Mouse (Mus musculus) hindbrain, postnatal 0 days (tissue): ENCODE results near the gene Auts2. TPM values are rescaled to one million over a fixed set of nuclear protein-coding genes. Genes with fewer than 3 reads are reported as not detected.

ENCODE experiments used
- ATAC-seq: fragments of 200-750 bp; cut with Nextera tagmentation; 2 replicates; pipeline ENCODE4 v1.8.0; 2017; ENCODE audit warnings: mild to moderate bottlenecking, moderate TSS enrichment, moderate library complexity
- DNase-seq: peaks from one replicate; pipeline ENCODE4 v3.0.0-alpha.2; 2015; ENCODE audit warnings: low spot score
- H3K27ac ChIP-seq: fragments of 300-500 bp; sonication (generic); 2 replicates; pipeline ENCODE4 v1.5.1; 2014; ENCODE audit warnings: mild to moderate bottlenecking
- H3K27me3 ChIP-seq: fragments of 300-500 bp; sonication (generic); 2 replicates; pipeline ENCODE4 v1.6.1; 2014; ENCODE audit warnings: low read length, mixed read lengths; ENCODE audit not compliant: insufficient read depth
- H3K36me3 ChIP-seq: fragments of 300-500 bp; sonication (generic); 2 replicates; pipeline ENCODE4 v1.6.1; 2014; ENCODE audit warnings: low read length, mixed read lengths; ENCODE audit not compliant: insufficient read depth
- H3K4me1 ChIP-seq: fragments of 300-500 bp; sonication (generic); 2 replicates; pipeline ENCODE4 v1.6.1; 2014; ENCODE audit warnings: antibody characterized with exemption, low read length, mixed read lengths; ENCODE audit not compliant: insufficient read depth
- H3K4me2 ChIP-seq: fragments of 300-500 bp; sonication (generic); 2 replicates; pipeline ENCODE4 v1.6.1; 2014; ENCODE audit warnings: low read depth, mild to moderate bottlenecking, low read length, moderate library complexity, mixed read lengths
- H3K4me3 ChIP-seq: fragments of 300-500 bp; sonication (generic); 2 replicates; pipeline ENCODE4 v1.5.1; 2014; ENCODE audit warnings: low read length
- H3K9ac ChIP-seq: fragments of 300-500 bp; sonication (generic); replicated peaks from 2 replicates; pipeline ENCODE4 v1.6.1; 2014; ENCODE audit warnings: mild to moderate bottlenecking, low read length, moderate library complexity, mixed read lengths
- H3K9me3 ChIP-seq: fragments of 300-500 bp; sonication (generic); 2 replicates; pipeline ENCODE4 v1.6.1; 2016; ENCODE audit warnings: low read length, mixed read lengths
- CTCF ChIP-seq: IDR thresholded peaks from 2 replicates; pipeline ENCODE4 v1.5.1; 2016; ENCODE audit warnings: antibody characterized with exemption, control low read depth, low read depth
- WGBS: fragments of 180-500 bp; shearing (Covaris S2); extraction: QIAGEN DNeasy Blood & Tissue Kit; methylation state at CpG from one replicate; pipeline ENCODE4 v1.1.7; 2014; 5-methylcytosine and 5-hydroxymethylcytosine counted together
- polyA plus RNA-seq: library from polyadenylated mRNA; unstranded; fragments of >200 nt; fragmentation: Nextera tagmentation; extraction: Ambion mirVana; gene quantifications from 2 replicates; pipeline ENCODE4 v1.2.1, GENCODE M21; 2015
- total RNA-seq: library from RNA; depleted of rRNA; stranded (reverse); fragments of >200 nt; gene quantifications from 2 replicates; pipeline ENCODE4 v1.2.3, GENCODE M21; 2014

The Auts2 gene
- total and polyA plus RNA-seq, 2 experiments from 2014 or later = 39.3 to 54.9 TPM

DNA sequence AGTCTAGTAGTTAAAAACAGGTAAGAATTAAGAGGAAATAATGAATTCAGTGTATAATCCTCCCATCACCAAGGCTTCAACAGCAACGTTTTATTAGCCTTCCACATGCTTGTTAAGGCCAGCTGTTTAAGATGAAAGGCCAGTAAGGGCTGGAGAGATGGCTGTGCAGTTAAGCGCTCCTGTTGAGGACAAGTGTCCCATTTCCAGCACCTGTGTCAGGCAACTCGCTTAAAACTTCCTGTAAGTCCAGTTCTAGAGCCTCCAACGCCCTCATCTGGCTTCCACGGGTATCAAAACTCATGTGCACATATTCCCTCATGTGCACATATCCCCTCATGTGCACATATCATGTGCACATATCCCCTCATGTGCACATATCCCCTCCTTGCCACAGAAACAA, 41.1 kb downstream of the Auts2 start:
- 32% methylated on average over 5 of the region's 5 CpGs for WGBS
- TF ChIP-seq CTCF = no peak
- Histone ChIP-seq H3K4me3 (no peak overlapping the region), H3K36me3 (no peaks in the 10 kb centered on the region), H3K4me1 (no peaks in the 10 kb centered on the region), H3K27ac (no peak overlapping the region), H3K9me3 (no peaks in the 10 kb centered on the region), H3K4me2 (no peak overlapping the region), H3K27me3 (no peaks in the 10 kb centered on the region), H3K9ac (no peak overlapping the region)
- ATAC-seq = no peak
- no peak for DNase-seq

DNA sequence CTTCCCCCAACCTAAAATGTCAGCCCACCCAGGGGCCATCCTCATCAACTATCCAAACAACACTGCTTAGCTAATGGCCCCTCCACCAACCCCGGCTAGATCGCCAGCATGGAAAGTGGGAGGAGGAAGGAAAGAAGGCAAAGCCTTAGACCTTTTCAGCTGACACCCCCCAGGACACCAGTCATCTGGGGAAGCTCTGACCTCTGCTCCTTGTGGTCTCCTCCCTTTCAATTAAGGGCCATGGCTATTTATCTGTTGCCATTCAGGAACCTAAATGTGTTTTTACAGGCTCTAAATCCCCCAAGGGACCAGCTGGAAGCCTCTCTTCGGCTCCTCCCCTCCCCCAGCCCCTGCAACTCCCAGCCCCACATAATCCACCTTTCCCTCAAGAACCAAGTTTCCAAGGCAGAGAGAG, 42.3 kb downstream of the Auts2 start:
- Histone ChIP-seq H3K4me1 (no peaks in the 10 kb centered on the region), H3K4me2 (no peak overlapping the region), H3K27ac (no peak overlapping the region), H3K9me3 (no peaks in the 10 kb centered on the region), H3K9ac (no peak overlapping the region), H3K27me3 (no peaks in the 10 kb centered on the region), H3K36me3 (no peaks in the 10 kb centered on the region), H3K4me3 (no peak overlapping the region)
- DNase-seq = no peak
- TF ChIP-seq CTCF = no peak
- no peak for ATAC-seq
- 20% methylated on average over 3 of the region's 3 CpGs for WGBS

GRCm38 (mm10) chr5:132498896-132499295, 44.2 kb downstream of the Auts2 start:
- DNase-seq = no peak
- ATAC-seq = no peak
- Histone ChIP-seq H3K36me3 (no peaks in the 10 kb centered on the region), H3K4me2 (no peak overlapping the region), H3K9me3 (no peaks in the 10 kb centered on the region), H3K27ac (no peak overlapping the region), H3K4me3 (no peak overlapping the region), H3K9ac (no peak overlapping the region), H3K4me1 (no peaks in the 10 kb centered on the region), H3K27me3 (no peaks in the 10 kb centered on the region)
- no peak for TF ChIP-seq CTCF
- WGBS = 75% methylated on average over 2 of the region's 2 CpGs

GRCm38 (mm10) chr5:132498045-132498444, 45.1 kb downstream of the Auts2 start:
- H3K4me1 ChIP-seq = no peaks in the 10 kb centered on the region
- DNase-seq (no peak), ATAC-seq (no peak)
- no peak for TF ChIP-seq CTCF
- no peaks in the 10 kb centered on the region for H3K27me3 ChIP-seq
- H3K27ac ChIP-seq = no peak overlapping the region
- no peak overlapping the region for H3K4me2 ChIP-seq
- H3K9me3 ChIP-seq = no peaks in the 10 kb centered on the region
- H3K4me3 ChIP-seq = no peak overlapping the region
- no peaks in the 10 kb centered on the region for H3K36me3 ChIP-seq
- no peak overlapping the region for H3K9ac ChIP-seq
- 83% methylated on average over 5 of the region's 5 CpGs for WGBS

GRCm38 (mm10) chr5:132492793-132493192, 50.4 kb downstream of the Auts2 start:
- H3K4me2 ChIP-seq = no peak overlapping the region
- no peak for TF ChIP-seq CTCF
- H3K27ac ChIP-seq = no peak overlapping the region

GRCm38 (mm10) chr5:132492040-132492439, 51.1 kb downstream of the Auts2 start:
- no peaks in the 10 kb centered on the region for H3K27me3 ChIP-seq
- TF ChIP-seq CTCF = no peak
- no peak overlapping the region for H3K4me2 ChIP-seq
- no peak overlapping the region for H3K9ac ChIP-seq
- peaks cover 6% of the 10 kb centered on the region; the same call in 1 of the 2 replicates for H3K4me1 ChIP-seq
- no peak overlapping the region for H3K4me3 ChIP-seq
- DNase-seq = no peak
- no peak for ATAC-seq
- no peaks in the 10 kb centered on the region for H3K9me3 ChIP-seq
- H3K27ac ChIP-seq = no peak overlapping the region
- no peaks in the 10 kb centered on the region for H3K36me3 ChIP-seq

More at GRCm38 (mm10) chr5:132492793-132493192, 50.4 kb downstream of the Auts2 start:
- Histone ChIP-seq H3K36me3 (no peaks in the 10 kb centered on the region), H3K4me3 (no peak overlapping the region), H3K9ac (no peak overlapping the region), H3K4me1 (0 out of 2 replicates have a peak, but pooled peaks cover 3% of the 10 kb centered on the region), H3K27me3 (no peaks in the 10 kb centered on the region), H3K9me3 (no peaks in the 10 kb centered on the region)
- DNase-seq (no peak), ATAC-seq (no peak)
- 86% methylated on average over 1 of the region's 1 CpGs for whole genome bisulfite sequencing

DNA sequence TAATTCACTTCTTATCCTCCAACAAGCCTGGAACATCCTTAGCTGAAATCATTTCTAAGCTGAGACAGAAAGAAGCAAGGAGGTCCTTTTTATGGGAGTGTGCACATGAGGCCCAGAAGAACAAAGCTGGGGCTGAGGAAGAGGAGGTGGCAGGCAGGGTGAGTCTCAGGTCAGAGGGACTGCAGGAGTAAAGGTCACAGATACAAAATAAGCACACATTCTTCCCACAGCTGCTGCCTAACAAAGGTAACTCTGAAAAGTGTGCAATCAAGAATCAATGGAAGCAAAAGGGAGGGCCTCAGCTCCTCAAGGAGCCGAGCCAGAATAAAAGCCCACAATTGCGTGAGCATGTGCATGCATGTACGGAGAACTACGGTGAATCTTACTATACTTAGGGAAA, 51.6 kb downstream of the Auts2 start:
- H3K4me1 ChIP-seq = peaks cover 7% of the 10 kb centered on the region; the same call in 1 of the 2 replicates
- DNase-seq = no peak
- no peak for ATAC-seq
- no peak overlapping the region for H3K4me2 ChIP-seq
- TF ChIP-seq CTCF = no peak
- H3K27me3 ChIP-seq = no peaks in the 10 kb centered on the region
- 58% methylated on average over 4 of the region's 4 CpGs for WGBS
- no peaks in the 10 kb centered on the region for H3K36me3 ChIP-seq
- H3K9ac ChIP-seq = no peak overlapping the region
- H3K9me3 ChIP-seq = no peaks in the 10 kb centered on the region
- H3K4me3 ChIP-seq = no peak overlapping the region
- no peak overlapping the region for H3K27ac ChIP-seq
